Mouse (Mus musculus) bone marrow macrophage, adult 2 months (primary cell): ENCODE results near the gene Dock8. TPM values are rescaled to one million over a fixed set of nuclear protein-coding genes. Genes with fewer than 3 reads are reported as not detected.

ENCODE experiments used
- H3K27ac ChIP-seq: 2 replicates; pipeline ENCODE4 v1.5.1; 2012; ENCODE audit warnings: low read depth, low read length; ENCODE audit not compliant: insufficient read depth
- H3K4me1 ChIP-seq: 2 replicates; pipeline ENCODE4 v1.6.1; 2012; ENCODE audit warnings: low read length; ENCODE audit not compliant: control insufficient read depth, insufficient read depth
- H3K4me3 ChIP-seq: 2 replicates; pipeline ENCODE4 v1.5.1; 2012; ENCODE audit warnings: mild to moderate bottlenecking, low read length, moderate library complexity; ENCODE audit not compliant: insufficient read depth
- CTCF ChIP-seq: IDR thresholded peaks from 2 replicates; pipeline ENCODE4 v1.5.1; 2012; ENCODE audit warnings: low read depth, mild to moderate bottlenecking, low read length, moderate library complexity
- POLR2A ChIP-seq: IDR thresholded peaks from 2 replicates; pipeline ENCODE4 v1.6.1; 2012; ENCODE audit warnings: mild to moderate bottlenecking, low read depth, low read length, borderline replicate concordance
- polyA plus RNA-seq: library from polyadenylated mRNA; stranded (reverse); fragments of >200 nt; gene quantifications from 2 replicates; pipeline ENCODE4 v1.2.4, GENCODE M21; 2012; ENCODE audit not compliant: missing spikeins, insufficient read depth, insufficient read length

Dock8 gene
- polyA plus RNA-seq, 1 experiment: 83.3 TPM

DNA sequence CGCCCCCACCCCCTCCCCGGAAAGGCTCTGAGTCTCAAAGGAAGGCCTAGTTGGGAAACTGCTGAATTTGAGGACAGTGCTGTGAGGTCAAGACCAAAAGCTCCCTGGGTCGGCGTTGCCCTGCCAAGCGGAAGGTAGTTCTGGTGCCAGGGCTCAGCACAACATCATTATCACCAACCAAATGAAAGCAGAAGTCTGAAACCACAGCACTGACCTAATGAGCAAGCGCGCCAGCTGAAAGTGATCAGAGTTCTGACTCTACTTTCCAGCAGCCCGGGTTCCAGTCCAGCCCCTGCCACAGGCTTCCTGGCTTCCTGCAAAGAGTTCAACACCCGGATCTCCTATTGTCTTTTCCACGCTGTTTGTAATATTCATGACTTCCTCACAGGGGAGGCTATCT lies 232.7 kb downstream of the Dock8 start:
- Histone ChIP-seq H3K27ac (no peak overlapping the region), H3K4me3 (no peak overlapping the region), H3K4me1 (no peaks in the 10 kb centered on the region; the same call in 1 of the 2 replicates)
- TF ChIP-seq CTCF: no peak
- no peak for TF ChIP-seq POLR2A

DNA sequence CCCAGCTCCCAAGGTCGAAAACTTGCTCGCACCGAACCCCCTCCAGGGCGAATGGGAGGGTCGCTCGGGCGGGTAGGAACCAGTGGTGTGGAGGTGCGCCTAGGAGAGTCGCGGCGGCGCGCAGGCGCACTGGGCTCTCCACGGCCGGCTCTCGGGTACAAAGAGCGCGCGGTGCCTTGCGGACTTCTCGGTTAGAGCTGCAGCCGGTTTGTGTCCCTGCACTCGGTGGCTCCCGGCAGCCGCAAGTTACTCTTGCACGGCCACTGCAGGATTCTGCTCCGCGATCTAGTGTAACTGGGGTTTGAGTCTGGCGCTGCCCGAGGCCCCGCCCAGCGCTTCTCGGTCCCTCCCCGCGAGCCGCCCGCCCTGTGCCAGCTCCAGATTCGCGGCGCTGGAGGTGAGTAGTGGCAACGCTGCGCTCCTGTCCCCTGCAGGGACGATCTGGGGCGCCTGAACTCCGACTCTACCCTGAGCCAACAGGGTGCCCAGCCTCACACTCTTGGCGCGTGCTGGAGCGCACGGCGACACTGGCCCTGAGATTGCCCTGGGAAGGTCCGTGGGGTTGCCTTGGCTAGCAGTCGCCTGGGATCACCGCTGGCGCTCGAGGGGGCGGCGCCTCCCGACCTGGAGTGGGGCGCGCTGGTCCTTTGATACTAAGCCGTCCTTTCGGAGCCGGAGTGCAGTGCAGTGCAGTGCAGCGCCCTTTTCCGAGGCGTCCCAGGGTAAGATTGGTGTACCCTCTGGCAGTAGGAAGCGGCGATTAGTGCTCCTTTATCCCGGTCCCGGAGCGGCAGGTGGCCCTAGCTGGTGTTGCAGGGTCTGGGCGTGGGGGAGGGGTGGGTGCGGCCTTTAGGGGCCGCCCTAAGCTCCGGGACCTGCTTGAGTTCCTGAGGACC lies 237.5 kb downstream of the Dock8 start, which contains the start of gene Kank1:
Kank1 (plus strand) TSS at position 380 of the 896 bp plus-strand sequence.
- no peak within 1 kb of the TSS for H3K27ac ChIP-seq
- no peaks in the 10 kb centered on the region; the same call in 1 of the 2 replicates for H3K4me1 ChIP-seq
- H3K4me3 ChIP-seq: peak within 1 kb of the TSS; percentile 57
- TF ChIP-seq POLR2A: no peak
- TF ChIP-seq CTCF: no peak

DNA sequence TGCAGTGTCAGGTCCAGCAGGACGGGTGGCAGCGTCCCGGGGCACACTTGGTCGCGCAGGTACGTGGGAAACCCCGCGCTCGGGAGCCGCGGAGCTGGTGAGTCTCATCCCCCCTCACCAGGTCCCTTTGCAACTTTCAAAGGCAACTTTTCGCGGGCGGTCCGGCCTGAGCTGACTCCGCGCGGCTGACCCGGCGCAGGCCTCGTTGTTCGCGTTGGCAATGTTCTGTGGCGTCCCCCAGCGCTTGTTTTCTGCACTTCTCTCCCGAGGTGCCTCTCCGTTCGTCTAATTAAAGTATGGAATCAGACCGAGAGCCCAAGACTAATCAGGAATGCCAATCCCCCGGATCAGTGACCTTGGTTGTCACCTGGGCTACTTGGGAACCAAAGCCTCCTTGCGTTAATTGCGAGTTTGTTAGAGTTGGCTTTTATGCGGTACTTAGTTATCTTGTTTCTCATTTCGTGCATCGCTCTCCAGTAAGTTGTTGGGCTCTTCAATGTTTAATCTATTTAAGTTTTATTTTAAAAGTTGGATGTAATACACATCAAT lies 238.2 kb downstream of the Dock8 start:
- Histone ChIP-seq H3K4me1 (no peaks in the 10 kb centered on the region), H3K27ac (no peak overlapping the region), H3K4me3 (no peak overlapping the region)
- TF ChIP-seq POLR2A (no peak), CTCF (no peak)

DNA sequence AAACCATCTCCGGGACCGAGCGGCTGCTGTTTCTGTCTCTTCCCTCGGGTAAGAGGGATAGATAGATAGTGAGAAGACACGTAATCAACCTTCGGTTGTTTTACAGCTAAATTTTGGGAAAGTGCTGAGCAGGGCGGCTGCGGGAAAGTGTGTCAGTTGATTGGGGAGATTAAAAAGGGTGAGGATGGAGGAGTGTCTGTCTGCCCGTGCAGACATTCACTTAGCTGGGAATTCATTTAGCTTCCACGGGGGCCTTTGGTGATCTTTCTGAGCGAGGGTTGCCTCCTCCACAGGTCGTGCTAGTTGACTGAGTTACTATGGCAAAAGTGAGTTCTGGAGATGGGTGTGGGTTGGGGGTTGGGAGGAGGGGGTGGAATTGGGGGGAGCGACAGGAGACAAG lies 238.8 kb downstream of the Dock8 start:
- H3K4me3 ChIP-seq: no peak overlapping the region

DNA sequence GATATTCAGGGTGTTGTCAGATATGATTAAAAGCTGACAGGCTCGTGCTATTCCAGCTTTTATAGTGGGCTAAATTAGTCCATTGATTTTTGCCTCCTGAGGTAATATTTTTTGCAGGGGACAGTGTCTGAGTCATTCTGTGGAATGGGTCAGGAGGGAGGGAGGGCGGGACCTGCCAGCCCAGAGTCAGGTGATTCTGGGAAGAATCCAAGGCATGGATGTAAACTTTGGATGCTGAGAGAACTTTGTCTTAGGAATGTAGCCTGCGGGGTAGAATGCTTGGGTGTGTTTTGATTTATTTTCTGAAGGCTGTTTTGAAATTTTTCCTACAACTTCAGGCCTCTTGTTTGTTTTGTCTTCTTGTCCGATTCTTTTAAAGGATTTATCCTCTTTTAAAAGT lies 244.2 kb downstream of the Dock8 start:
- Histone ChIP-seq H3K27ac (no peak overlapping the region), H3K4me3 (no peak overlapping the region), H3K4me1 (no peaks in the 10 kb centered on the region)
- no peak for TF ChIP-seq POLR2A
- TF ChIP-seq CTCF: no peak

More for the DNA sequence above, 238.8 kb downstream of the Dock8 start:
- Histone ChIP-seq H3K27ac (no peak overlapping the region), H3K4me1 (no peaks in the 10 kb centered on the region)
- TF ChIP-seq CTCF (no peak), POLR2A (no peak)

DNA sequence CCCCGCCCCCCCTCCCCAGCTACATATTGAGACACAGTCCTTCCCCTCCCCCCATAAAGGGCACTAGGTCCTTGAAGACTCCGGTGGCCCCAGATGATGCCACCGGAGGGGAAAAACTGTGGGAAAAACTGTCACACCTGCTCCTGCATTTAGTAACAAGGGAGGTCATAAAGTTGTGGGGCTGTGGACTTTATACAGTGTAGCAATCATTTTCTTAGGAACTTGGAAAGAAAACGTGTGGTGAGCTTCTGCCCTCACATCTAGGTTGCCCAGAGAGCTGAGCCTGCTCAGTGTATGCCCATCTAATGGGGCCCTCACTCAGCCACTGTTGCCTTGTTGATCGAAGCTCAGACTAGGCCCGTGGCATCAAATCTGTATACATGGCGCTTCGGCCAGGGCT lies 246.7 kb downstream of the Dock8 start:
- Histone ChIP-seq H3K4me3 (no peak overlapping the region), H3K4me1 (no peaks in the 10 kb centered on the region), H3K27ac (no peak overlapping the region)
- TF ChIP-seq POLR2A: no peak
- TF ChIP-seq CTCF: no peak

DNA sequence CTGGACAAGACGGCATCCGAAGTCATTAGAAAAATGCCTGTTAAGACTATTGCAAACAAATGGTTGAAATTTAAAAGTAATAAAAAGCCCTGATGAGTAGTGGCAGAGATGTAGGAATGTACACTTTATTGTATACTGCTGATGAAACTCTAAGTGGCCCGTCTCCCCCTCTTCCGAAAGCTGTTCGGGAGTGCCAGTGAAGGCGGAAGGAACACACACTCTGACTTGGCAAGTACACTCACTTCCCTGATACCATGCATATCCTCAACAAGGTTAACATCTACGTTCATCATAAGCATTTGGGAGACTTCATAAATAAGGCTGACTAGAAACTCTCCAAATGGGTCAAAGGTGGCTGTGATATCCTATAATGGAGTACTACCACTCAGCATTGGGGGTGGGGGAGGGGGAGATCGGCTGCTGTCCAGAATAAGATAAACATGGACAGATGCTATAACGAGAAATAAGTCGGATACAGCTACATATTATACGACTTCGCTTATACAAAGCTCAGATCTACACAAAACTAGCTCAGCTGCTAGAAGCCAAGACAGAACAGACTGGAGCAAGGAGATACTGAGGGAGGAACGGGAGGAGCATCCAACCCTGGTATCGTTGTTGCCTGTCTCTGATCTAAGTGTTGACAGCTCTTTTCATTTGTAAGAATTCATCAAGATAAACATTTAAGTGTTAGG lies 248.7 kb downstream of the Dock8 start:
- Histone ChIP-seq H3K4me3 (no peak overlapping the region), H3K4me1 (no peaks in the 10 kb centered on the region), H3K27ac (no peak overlapping the region)
- TF ChIP-seq POLR2A: no peak
- TF ChIP-seq CTCF: no peak

DNA sequence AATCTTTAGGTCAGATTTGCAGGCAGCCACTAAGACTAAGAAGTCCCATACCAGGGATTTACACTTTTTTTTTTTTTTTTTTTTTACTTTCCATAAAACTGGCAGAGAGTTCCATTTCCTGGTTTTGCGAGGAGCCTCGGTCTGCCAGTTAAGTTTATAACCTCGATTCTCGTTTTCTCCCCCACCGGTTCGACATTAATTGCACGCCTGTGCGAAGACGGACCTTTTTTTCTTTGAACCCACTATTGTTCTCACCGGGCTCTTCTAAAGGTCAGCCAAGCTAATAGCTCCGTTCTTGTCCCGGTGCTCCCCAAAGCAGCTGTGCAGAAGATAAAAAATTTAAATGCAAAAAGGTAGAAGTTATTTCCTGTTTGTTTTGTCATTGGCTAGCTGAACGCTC lies 249.9 kb downstream of the Dock8 start:
- Histone ChIP-seq H3K4me3 (no peak overlapping the region), H3K27ac (no peak overlapping the region), H3K4me1 (no peaks in the 10 kb centered on the region)
- TF ChIP-seq CTCF: no peak
- no peak for TF ChIP-seq POLR2A

DNA sequence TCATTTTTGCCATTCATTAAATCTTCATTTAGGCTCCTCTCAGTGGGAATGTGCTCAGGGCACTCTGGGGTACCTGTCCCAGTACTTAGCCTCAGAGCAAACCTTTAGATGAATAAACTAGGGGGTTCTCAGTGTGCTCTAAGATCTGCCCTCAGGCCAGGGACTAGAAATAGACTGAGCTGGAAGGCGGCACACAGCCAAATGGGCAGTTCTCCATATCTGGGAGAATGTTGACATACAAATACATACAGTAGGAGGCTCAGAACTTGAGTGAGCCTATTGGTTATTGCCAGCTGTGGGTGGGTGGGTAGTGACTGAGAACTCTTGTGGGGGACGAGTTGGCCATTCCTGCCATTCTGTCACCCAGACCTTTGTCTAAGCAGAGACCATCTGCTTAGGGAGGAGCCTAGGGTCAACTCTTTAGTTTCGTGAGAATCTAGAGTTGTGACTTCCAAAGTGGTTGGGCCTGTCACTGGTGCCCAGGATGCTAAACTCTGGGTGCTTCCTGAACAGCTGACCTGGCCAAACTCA lies 252.3 kb downstream of the Dock8 start:
- Histone ChIP-seq H3K4me3 (no peak overlapping the region), H3K4me1 (no peaks in the 10 kb centered on the region), H3K27ac (no peak overlapping the region)
- TF ChIP-seq POLR2A: no peak
- no peak for TF ChIP-seq CTCF

Other genes starting within 250 kb of the Dock8 start
- 0.33 and 0.83 TPM in 2 replicates for gene Pgm5, start 137.7 kb upstream of the Dock8 start, polyA plus RNA-seq
- 59.4 and 67.3 TPM in 2 replicates for gene Gm10053, start 123.8 kb upstream of the Dock8 start, polyA plus RNA-seq
- not detected in 2 replicates for gene Foxd4, start 98.3 kb upstream of the Dock8 start, polyA plus RNA-seq
- gene Cbwd1, start 37.9 kb upstream of the Dock8 start, polyA plus RNA-seq: 7.2 and 7.4 TPM in 2 replicates
- not detected in 2 replicates for gene Kank1, start 237.4 kb downstream of the Dock8 start, polyA plus RNA-seq